Mouse (Mus musculus): Measurements from ENCODE around the gene Dynlrb1. TPM values are rescaled to one million over a fixed set of nuclear protein-coding genes. Genes with fewer than 3 reads are reported as not detected.

Gene Dynlrb1
- 606 and 650 TPM in 2 replicates for polyA plus RNA-seq (2015; fragmentation: Nextera tagmentation; extraction: Ambion mirVana)

GRCm38 (mm10) chr2:155236362-155236992, at the start of gene Dynlrb1:
TSS of gene Dynlrb1 (plus strand) at chr2:155236533.

GRCm38 (mm10) chr2:155276195-155276594, 39.9 kb downstream of the Dynlrb1 start, which contains the start of gene Map1lc3a:
TSS of gene Map1lc3a (plus strand) at chr2:155276297.

Other genes with a start within 250 kb of the Dynlrb1 start
- 1.9 and 4.6 TPM in 2 replicates for gene Gm14226, start 218.3 kb upstream of the Dynlrb1 start, polyA plus RNA-seq (2015; fragmentation: Nextera tagmentation; extraction: Ambion mirVana)
- 68.4 and 77.0 TPM in 2 replicates for gene Ahcy, start 162.0 kb upstream of the Dynlrb1 start, polyA plus RNA-seq (2015; fragmentation: Nextera tagmentation; extraction: Ambion mirVana)
- gene Itch, start 103.0 kb upstream of the Dynlrb1 start, polyA plus RNA-seq (2015; fragmentation: Nextera tagmentation; extraction: Ambion mirVana), result 13.4 and 25.0 TPM in 2 replicates
- gene Map1lc3a, start 39.8 kb downstream of the Dynlrb1 start, polyA plus RNA-seq (2015; fragmentation: Nextera tagmentation; extraction: Ambion mirVana), result 674 and 990 TPM in 2 replicates
- gene Pigu, start 120.9 kb downstream of the Dynlrb1 start, polyA plus RNA-seq (2015; fragmentation: Nextera tagmentation; extraction: Ambion mirVana), result 31.0 and 42.6 TPM in 2 replicates
- 24.2 and 41.8 TPM in 2 replicates for gene Trp53inp2, start 144.5 kb downstream of the Dynlrb1 start, polyA plus RNA-seq (2015; fragmentation: Nextera tagmentation; extraction: Ambion mirVana)
- gene Ncoa6, start 237.4 kb downstream of the Dynlrb1 start, polyA plus RNA-seq (2015; fragmentation: Nextera tagmentation; extraction: Ambion mirVana), result 14.7 and 14.9 TPM in 2 replicates